7 mouse cellular contexts compared by ENCODE assay signal in the genomic region with DNA sequence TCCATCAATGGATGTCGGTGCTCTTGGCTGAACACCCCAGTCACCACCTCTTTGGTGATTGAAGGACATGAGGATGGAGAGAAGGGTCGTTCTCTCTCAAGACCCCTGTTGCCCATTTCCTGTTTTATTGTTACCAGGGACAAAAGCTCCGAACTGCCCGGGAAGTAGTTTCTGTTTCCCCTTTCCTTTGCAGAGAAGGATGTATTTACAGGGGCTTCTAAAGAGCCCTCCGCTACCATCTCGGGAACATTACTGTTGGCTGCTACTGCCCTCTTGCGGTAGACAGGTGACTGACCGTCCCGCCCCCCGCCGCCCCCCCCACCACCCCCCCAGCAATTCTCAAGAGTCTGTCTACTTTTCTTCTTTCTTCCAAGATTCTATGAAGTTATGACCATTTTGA. TPM values are rescaled to one million over a fixed set of nuclear protein-coding genes. Genes with fewer than 3 reads are reported as not detected.
A peak's percentile ranks its signal among the peaks of the same experiment; 100 is the strongest.
DNase-seq lines count a peak whose midpoint lies in the region; ATAC-seq and TF ChIP-seq lines count a peak whose summit lies in the region.

No protein-coding gene starts in this region.

- DNase-seq in 416B (ENCODE audit: low read depth), result peak; percentile 63
- peak; percentile 64 to 66 for DNase-seq in B cell, adult 2 months
- peak; percentile 14 for DNase-seq in c-Kit-positive CD71-positive TER-119-positive erythroid progenitor cells, embryonic 14.5 days (ENCODE audit: low spot score)
- peak; percentile 22 for DNase-seq in heart, adult 8-10 months (ENCODE audit: low spot score)
- peak; percentile 27 for DNase-seq in lung, postnatal 25 days (ENCODE audit: low spot score)

- no peak overlapping the region for H3K9ac ChIP-seq in kidney, embryonic 14.5 days (ENCODE audit: low read depth, low read length)

- H3K4me2 ChIP-seq in kidney, embryonic 14.5 days (replicated peaks; ENCODE audit: low read depth, low read length), result peak overlapping the region; percentile 33

- 2% methylated on average over 11 of the region's 11 CpGs for WGBS in kidney, embryonic 14.5 days
- 2% methylated on average over 11 of the region's 11 CpGs for WGBS in small intestine, adult 2 months

- peak; percentile 69; the same call in 1 of the 2 replicates for TF ChIP-seq CTCF in small intestine, adult 2 months (IDR thresholded peaks at IDR 0.05; ENCODE audit: extremely low read depth, insufficient read length, insufficient replicate concordance, low read depth, low read length)

- peak overlapping the region; percentile 30 for H3K4me3 ChIP-seq in kidney, embryonic 14.5 days (ENCODE audit: low read length)
- H3K4me3 ChIP-seq in small intestine, adult 2 months (ENCODE audit: low read depth, low read length), result no peak overlapping the region

- no peak overlapping the region for H3K27ac ChIP-seq in kidney, embryonic 14.5 days (ENCODE audit: low read depth, low read length)
- H3K27ac ChIP-seq in small intestine, adult 2 months (ENCODE audit: insufficient read depth, low read depth, low read length), result no peak overlapping the region

- no peak; the same call in 1 of the 2 replicates for ATAC-seq in kidney, embryonic 14.5 days (ENCODE audit: low FRiP score, low TSS enrichment)

- TF ChIP-seq POLR2A in small intestine, adult 2 months (IDR thresholded peaks at IDR 0.05; ENCODE audit: low read depth, low read length), result no peak

- H3K36me3 ChIP-seq in kidney, embryonic 14.5 days (ENCODE audit: control insufficient read depth, insufficient read depth, low read length), result no peaks in the 10 kb centered on the region
- H3K36me3 ChIP-seq in small intestine, adult 2 months (ENCODE audit: control insufficient read depth, insufficient read depth, low read length), result no peaks in the 10 kb centered on the region

- 0 out of 2 replicates have a peak, but pooled peaks cover 4% of the 10 kb centered on the region for H3K4me1 ChIP-seq in kidney, embryonic 14.5 days (ENCODE audit: control insufficient read depth, insufficient read depth, low read length)
- no peaks in the 10 kb centered on the region for H3K4me1 ChIP-seq in small intestine, adult 2 months (ENCODE audit: control insufficient read depth, insufficient read depth, insufficient read length, low read length)

- H3K9me3 ChIP-seq in kidney, embryonic 14.5 days (ENCODE audit: control insufficient read depth, low read length), result no peaks in the 10 kb centered on the region

- no peaks in the 10 kb centered on the region for H3K27me3 ChIP-seq in kidney, embryonic 14.5 days (ENCODE audit: control insufficient read depth, insufficient read depth, low read length)
- H3K27me3 ChIP-seq in small intestine, adult 2 months (ENCODE audit: control insufficient read depth, insufficient read depth, low read length), result no peaks in the 10 kb centered on the region

RNA-seq across cellular contexts. Expression of a gene that starts 15.0 kb away (rescaled TPM):
- 10 to 100 TPM in 2 of 4 experiments, 1 to 10 TPM in 2; 8.7 to 11.1 (median 9.9) TPM for total RNA-seq in heart, adult 8-10 months (2022)
- polyA plus RNA-seq in kidney, embryonic 14.5 days (2014; fragmentation: Nextera tagmentation; extraction: Ambion mirVana), result 78.5 and 88.1 TPM in 2 replicates
- polyA plus RNA-seq in small intestine, adult 2 months (2012; rRNA removed), result 0.27 and 0.41 TPM in 2 replicates

Comparison
In these comparisons a context has a peak if more than half of its experiments do, and no peak if none do; other contexts are left out.
1. DNase-seq: peak in every context shown above with its lines; median percentile 65 in B cell, adult 2 months; 63 in 416B; 27 in lung, postnatal 25 days; 22 in heart, adult 8-10 months; 14 in c-Kit-positive CD71-positive TER-119-positive erythroid progenitor cells, embryonic 14.5 days.
2. RNA of a gene that starts 15.0 kb away (polyA plus RNA-seq): 78.5 to 88.1 TPM in kidney, embryonic 14.5 days; 0.27 to 0.41 TPM in small intestine, adult 2 months; every median in the first group is over 10 times any median in the second.